Mouse (Mus musculus): Measurements from ENCODE around the gene Spry1. TPM values are rescaled to one million over a fixed set of nuclear protein-coding genes. Genes with fewer than 3 reads are reported as not detected.
"Not testable (repeated sequence)": the region's sequence is repeated elsewhere in the genome, so short reads cannot be mapped to it uniquely, and the experiment has no call there.

The Spry1 gene
- polyA plus RNA-seq (2015; fragmentation: Nextera tagmentation; extraction: Ambion mirVana): 4.4 TPM in 2 replicates

- Histone ChIP-seq H3K4me2 (peak within 1 kb of the TSS; percentile 65), H3K9ac (peak within 1 kb of the TSS; percentile 84), H3K4me3 (peak within 1 kb of the TSS; percentile 82), H3K36me3 (peaks cover 17% of the 10 kb centered on the region), H3K27ac (replicated peaks) (peak within 1 kb of the TSS; percentile 90), H3K9me3 (no peaks in the 10 kb centered on the region), H3K4me1 (replicated peaks) (peaks cover 30% of the 10 kb centered on the region), H3K27me3 (peaks cover 33% of the 10 kb centered on the region)
- peak; percentile 89 for ATAC-seq (ENCODE audit: low read depth)
- under 1% methylated on average over 38 of the region's 38 CpGs for WGBS
Measured at GRCm38 (mm10) chr3:37639690-37640089, at the start of gene Spry1. Spry1 (plus strand) TSS chr3:37639947.

DNA sequence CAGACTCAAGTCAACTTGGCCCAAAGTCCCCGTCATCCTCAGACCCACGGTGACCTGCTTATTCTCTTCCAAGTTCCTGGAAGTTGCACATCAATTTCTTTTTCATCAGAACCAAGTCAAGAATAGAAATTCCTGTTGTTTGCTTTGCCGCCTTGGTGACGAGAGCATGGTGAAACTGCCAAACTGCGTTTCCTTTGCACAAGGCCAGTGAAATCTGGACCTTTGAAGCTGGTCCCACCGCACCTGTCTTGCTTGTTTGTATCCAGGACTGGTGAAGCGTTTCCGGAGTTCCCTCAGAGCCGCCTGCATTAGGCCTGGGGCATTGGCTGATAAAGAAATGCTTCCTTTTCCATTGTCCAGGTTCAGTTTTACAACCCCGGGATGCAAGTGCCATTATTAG is 44.0 kb upstream of the Spry1 start:
- Histone ChIP-seq H3K9ac (no peak overlapping the region), H3K4me3 (no peak overlapping the region), H3K36me3 (no peaks in the 10 kb centered on the region), H3K27ac (replicated peaks) (no peak overlapping the region), H3K27me3 (no peaks in the 10 kb centered on the region), H3K4me1 (replicated peaks) (no peaks in the 10 kb centered on the region), H3K9me3 (no peaks in the 10 kb centered on the region), H3K4me2 (no peak overlapping the region)
- no peak for ATAC-seq (ENCODE audit: low read depth)
- WGBS: 54% methylated on average over 10 of the region's 10 CpGs

DNA sequence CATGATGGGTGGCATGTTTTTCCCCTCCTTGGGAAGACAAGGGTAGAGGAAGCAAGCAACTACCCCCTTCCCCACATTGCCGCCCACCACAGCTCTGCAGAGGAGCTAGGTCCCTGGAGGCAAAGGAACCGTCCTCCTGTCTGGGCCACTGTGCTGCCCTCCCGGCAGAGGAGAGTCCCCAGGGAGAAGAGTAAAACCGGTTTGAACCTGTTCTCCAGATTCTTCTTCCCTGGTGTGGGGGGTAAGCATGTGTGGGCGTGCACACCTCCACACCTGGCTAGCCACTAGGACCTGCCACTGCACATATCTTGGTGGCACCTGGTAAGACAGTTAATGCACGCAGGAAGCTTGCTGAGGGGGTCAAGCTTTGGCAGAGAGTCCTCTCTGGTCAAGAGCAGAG is 43.2 kb upstream of the Spry1 start:
- 73% methylated on average over 6 of the region's 6 CpGs for WGBS
- H3K4me1 ChIP-seq (replicated peaks): no peaks in the 10 kb centered on the region
- no peak overlapping the region for H3K4me3 ChIP-seq
- no peak overlapping the region for H3K27ac ChIP-seq (replicated peaks)
- H3K27me3 ChIP-seq: no peaks in the 10 kb centered on the region
- ATAC-seq (ENCODE audit: low read depth): no peak
- no peak overlapping the region for H3K9ac ChIP-seq
- no peak overlapping the region for H3K4me2 ChIP-seq
- no peaks in the 10 kb centered on the region for H3K36me3 ChIP-seq
- H3K9me3 ChIP-seq: no peaks in the 10 kb centered on the region

GRCm38 (mm10) chr3:37597200-37597599 is 42.5 kb upstream of the Spry1 start:
- Histone ChIP-seq H3K4me1 (replicated peaks) (no peaks in the 10 kb centered on the region), H3K27me3 (no peaks in the 10 kb centered on the region), H3K9ac (no peak overlapping the region), H3K4me3 (no peak overlapping the region), H3K4me2 (no peak overlapping the region), H3K9me3 (no peaks in the 10 kb centered on the region), H3K36me3 (no peaks in the 10 kb centered on the region), H3K27ac (replicated peaks) (no peak overlapping the region)
- ATAC-seq (ENCODE audit: low read depth): no peak
- WGBS: 83% methylated on average over 5 of the region's 5 CpGs

DNA sequence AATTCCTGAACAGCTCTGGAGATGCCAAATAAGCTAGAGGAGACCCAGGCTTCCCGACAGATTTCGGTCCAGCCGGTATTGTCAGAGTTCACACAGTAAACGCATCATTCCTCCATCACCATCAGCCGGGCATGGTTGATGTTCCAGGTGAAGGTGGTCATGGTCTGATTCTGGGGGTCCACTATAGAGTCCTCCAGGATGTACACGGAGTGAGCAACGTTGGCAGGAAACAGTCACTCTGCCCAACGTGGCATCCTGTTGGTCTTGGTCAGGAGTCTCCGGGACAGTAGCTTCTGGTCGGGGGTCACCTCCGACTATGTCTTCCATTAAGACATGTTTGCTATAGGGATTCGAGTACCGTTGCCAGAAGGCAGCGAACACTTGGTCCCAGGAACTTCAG is 40.1 kb upstream of the Spry1 start:
- not testable (repeated sequence) for H3K36me3 ChIP-seq; H3K27me3 ChIP-seq; H3K27ac ChIP-seq (replicated peaks); H3K9me3 ChIP-seq; H3K4me3 ChIP-seq; H3K4me1 ChIP-seq (replicated peaks); H3K9ac ChIP-seq; ATAC-seq (ENCODE audit: low read depth); H3K4me2 ChIP-seq
- WGBS: 94% methylated on average over 14 of the region's 14 CpGs

DNA sequence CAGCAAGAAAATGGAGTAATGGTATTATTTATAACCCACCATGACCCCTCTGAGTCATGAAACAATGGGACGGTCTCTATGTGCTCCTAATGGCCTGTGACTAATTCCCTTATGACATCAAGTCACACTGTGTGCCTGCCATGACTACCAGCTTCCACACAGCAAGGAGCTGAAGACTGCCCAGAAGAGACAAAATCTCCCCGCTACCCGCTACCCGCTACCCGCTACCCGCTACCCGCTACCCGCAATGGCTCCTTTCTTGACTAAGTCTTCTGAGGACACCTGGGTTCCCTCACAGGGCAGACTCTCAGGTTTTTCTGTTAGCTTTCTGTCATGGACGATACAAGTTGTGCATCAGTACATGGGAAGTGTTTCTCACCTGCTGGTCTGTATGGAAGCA is 37.4 kb upstream of the Spry1 start:
- WGBS: 91% methylated on average over 9 of the region's 9 CpGs
- ATAC-seq (ENCODE audit: low read depth): no peak
- H3K4me2 ChIP-seq: no peak overlapping the region

DNA sequence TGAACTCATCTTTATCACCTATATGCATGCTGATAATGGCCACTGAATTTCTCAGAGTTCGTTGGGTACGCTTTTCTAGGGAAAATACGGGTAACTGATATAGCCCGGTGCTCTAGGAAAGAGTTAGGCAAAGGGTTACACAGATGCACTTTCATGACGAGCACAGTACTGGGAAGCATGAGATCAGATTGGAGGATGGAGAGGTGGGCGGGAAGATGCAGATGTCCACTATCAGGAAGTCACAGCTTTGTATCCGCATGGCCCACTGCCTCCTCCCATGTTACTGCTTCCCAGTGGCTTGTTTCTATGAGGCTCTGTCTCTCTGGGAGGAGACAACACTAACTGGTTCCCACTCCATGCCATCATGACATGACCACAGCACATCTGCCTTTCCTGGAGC is 36.9 kb upstream of the Spry1 start:
- no peak overlapping the region for H3K9ac ChIP-seq
- no peak overlapping the region for H3K4me3 ChIP-seq
- no peaks in the 10 kb centered on the region for H3K27me3 ChIP-seq
- H3K4me1 ChIP-seq (replicated peaks): peaks cover 4% of the 10 kb centered on the region
- no peaks in the 10 kb centered on the region for H3K9me3 ChIP-seq
- no peak overlapping the region for H3K27ac ChIP-seq (replicated peaks)
- no peak for ATAC-seq (ENCODE audit: low read depth)
- H3K36me3 ChIP-seq: no peaks in the 10 kb centered on the region
- H3K4me2 ChIP-seq: no peak overlapping the region
- WGBS: 90% methylated on average over 7 of the region's 7 CpGs

More for the DNA sequence above, 37.4 kb upstream of the Spry1 start:
- Histone ChIP-seq H3K9me3 (no peaks in the 10 kb centered on the region), H3K4me3 (no peak overlapping the region), H3K36me3 (no peaks in the 10 kb centered on the region), H3K4me1 (replicated peaks) (peaks cover 4% of the 10 kb centered on the region), H3K27me3 (no peaks in the 10 kb centered on the region), H3K27ac (replicated peaks) (no peak overlapping the region), H3K9ac (no peak overlapping the region)

DNA sequence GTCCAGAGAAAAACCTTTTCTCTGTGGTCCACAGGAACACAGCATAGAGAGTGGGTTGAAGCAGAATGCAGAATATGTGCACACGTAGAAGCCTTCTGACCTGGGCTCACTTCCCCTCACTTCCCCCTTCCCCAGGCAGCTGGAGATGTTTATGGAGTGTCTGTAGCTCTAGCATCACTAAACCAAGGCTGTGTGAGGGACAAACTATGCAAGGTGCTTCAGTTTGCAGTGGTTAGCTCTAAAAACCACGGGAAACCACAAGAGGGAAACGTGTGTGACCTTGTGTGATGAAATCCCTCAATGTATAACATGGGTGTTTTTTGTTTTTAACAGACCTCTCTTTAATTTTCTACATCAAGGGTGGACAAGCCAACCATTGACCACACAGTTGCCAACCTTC is 36.2 kb upstream of the Spry1 start:
- H3K4me2 ChIP-seq: no peak overlapping the region
- ATAC-seq (ENCODE audit: low read depth): no peak
- no peak overlapping the region for H3K9ac ChIP-seq
- H3K4me1 ChIP-seq (replicated peaks): peaks cover 4% of the 10 kb centered on the region
- H3K36me3 ChIP-seq: no peaks in the 10 kb centered on the region
- H3K4me3 ChIP-seq: no peak overlapping the region
- H3K27me3 ChIP-seq: no peaks in the 10 kb centered on the region
- H3K27ac ChIP-seq (replicated peaks): no peak overlapping the region
- WGBS: 87% methylated on average over 3 of the region's 3 CpGs
- H3K9me3 ChIP-seq: no peaks in the 10 kb centered on the region

- no peak for ATAC-seq (ENCODE audit: low read depth)
- Histone ChIP-seq H3K36me3 (no peaks in the 10 kb centered on the region), H3K27ac (replicated peaks) (no peak overlapping the region), H3K9me3 (no peaks in the 10 kb centered on the region), H3K4me3 (no peak overlapping the region), H3K27me3 (no peaks in the 10 kb centered on the region), H3K4me2 (no peak overlapping the region), H3K9ac (no peak overlapping the region), H3K4me1 (replicated peaks) (peaks cover 4% of the 10 kb centered on the region)
- 68% methylated on average over 13 of the region's 13 CpGs for WGBS
Measured at GRCm38 (mm10) chr3:37604976-37605875, 34.5 kb upstream of the Spry1 start.

- H3K36me3 ChIP-seq: no peaks in the 10 kb centered on the region
- no peak for ATAC-seq (ENCODE audit: low read depth)
- H3K4me3 ChIP-seq: no peak overlapping the region
- no peaks in the 10 kb centered on the region for H3K9me3 ChIP-seq
- H3K9ac ChIP-seq: no peak overlapping the region
- 92% methylated on average over 10 of the region's 10 CpGs for WGBS
- no peaks in the 10 kb centered on the region for H3K27me3 ChIP-seq
- H3K4me2 ChIP-seq: no peak overlapping the region
- H3K4me1 ChIP-seq (replicated peaks): peaks cover 4% of the 10 kb centered on the region
- H3K27ac ChIP-seq (replicated peaks): no peak overlapping the region
Measured at GRCm38 (mm10) chr3:37605876-37606238, 33.9 kb upstream of the Spry1 start.

DNA sequence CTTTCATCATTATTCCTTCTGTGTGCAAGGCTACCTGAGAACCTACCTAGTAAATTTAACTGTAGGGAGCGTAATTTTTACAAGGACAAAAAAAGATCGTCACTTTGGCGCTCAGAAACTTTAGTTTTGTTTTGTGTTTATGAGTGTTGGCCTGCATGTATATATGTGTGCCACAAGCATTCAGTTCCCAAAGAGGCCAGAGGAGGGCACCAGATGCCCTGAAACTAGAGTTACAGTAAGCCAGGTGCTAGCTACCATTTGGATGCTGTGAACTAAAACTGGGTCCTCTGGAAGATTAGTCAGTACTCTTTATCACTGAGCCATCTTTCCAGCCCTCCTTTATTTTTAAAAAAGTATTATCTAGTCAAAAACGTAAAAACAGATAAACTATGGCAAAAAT is 30.8 kb upstream of the Spry1 start:
- Histone ChIP-seq H3K36me3 (no peaks in the 10 kb centered on the region), H3K27me3 (no peaks in the 10 kb centered on the region), H3K27ac (replicated peaks) (no peak overlapping the region), H3K4me1 (replicated peaks) (peaks cover 4% of the 10 kb centered on the region), H3K9ac (no peak overlapping the region), H3K4me3 (no peak overlapping the region), H3K4me2 (no peak overlapping the region), H3K9me3 (no peaks in the 10 kb centered on the region)
- no peak for ATAC-seq (ENCODE audit: low read depth)
- 87% methylated on average over 4 of the region's 4 CpGs for WGBS

- no peaks in the 10 kb centered on the region for H3K36me3 ChIP-seq
- H3K4me1 ChIP-seq (replicated peaks): no peaks in the 10 kb centered on the region
- no peak overlapping the region for H3K27ac ChIP-seq (replicated peaks)
- H3K27me3 ChIP-seq: no peaks in the 10 kb centered on the region
- H3K4me2 ChIP-seq: no peak overlapping the region
- H3K4me3 ChIP-seq: no peak overlapping the region
- H3K9ac ChIP-seq: no peak overlapping the region
- ATAC-seq (ENCODE audit: low read depth): no peak
- 88% methylated on average over 2 of the region's 2 CpGs for WGBS
- H3K9me3 ChIP-seq: no peaks in the 10 kb centered on the region
Measured at GRCm38 (mm10) chr3:37610670-37611069, 29.1 kb upstream of the Spry1 start.

- ATAC-seq (ENCODE audit: low read depth): no peak
- 68% methylated on average over 10 of the region's 10 CpGs for WGBS
Measured at GRCm38 (mm10) chr3:37613722-37614121, 26.0 kb upstream of the Spry1 start.

More at GRCm38 (mm10) chr3:37613722-37614121, 26.0 kb upstream of the Spry1 start:
- H3K4me1 ChIP-seq (replicated peaks): no peaks in the 10 kb centered on the region
- H3K4me2 ChIP-seq: no peak overlapping the region
- no peaks in the 10 kb centered on the region for H3K9me3 ChIP-seq
- H3K4me3 ChIP-seq: no peak overlapping the region
- H3K27ac ChIP-seq (replicated peaks): no peak overlapping the region
- no peak overlapping the region for H3K9ac ChIP-seq
- no peaks in the 10 kb centered on the region for H3K36me3 ChIP-seq
- H3K27me3 ChIP-seq: no peaks in the 10 kb centered on the region

Data from neural tube, embryonic 13.5 days (tissue).